Mouse (Mus musculus) activated CD4-positive, CD25-positive, alpha-beta regulatory T cell, adult 4 months (primary cell): ENCODE measurements around the gene E330017A01Rik. TPM values are rescaled to one million over a fixed set of nuclear protein-coding genes. Genes with fewer than 3 reads are reported as not detected.

Source experiments
- ATAC-seq: one replicate; pipeline ENCODE4 v1.8.0; 2017
- polyA plus RNA-seq, 2 experiments: library from polyadenylated mRNA; unstranded; fragments of 100-300 nt; shearing (Covaris generic); gene quantifications; one replicate each; pipeline ENCODE4 v1.2.1; 2017

Gene E330017A01Rik
- polyA plus RNA-seq, 2 experiments from 2014 or later = not detected

DNA sequence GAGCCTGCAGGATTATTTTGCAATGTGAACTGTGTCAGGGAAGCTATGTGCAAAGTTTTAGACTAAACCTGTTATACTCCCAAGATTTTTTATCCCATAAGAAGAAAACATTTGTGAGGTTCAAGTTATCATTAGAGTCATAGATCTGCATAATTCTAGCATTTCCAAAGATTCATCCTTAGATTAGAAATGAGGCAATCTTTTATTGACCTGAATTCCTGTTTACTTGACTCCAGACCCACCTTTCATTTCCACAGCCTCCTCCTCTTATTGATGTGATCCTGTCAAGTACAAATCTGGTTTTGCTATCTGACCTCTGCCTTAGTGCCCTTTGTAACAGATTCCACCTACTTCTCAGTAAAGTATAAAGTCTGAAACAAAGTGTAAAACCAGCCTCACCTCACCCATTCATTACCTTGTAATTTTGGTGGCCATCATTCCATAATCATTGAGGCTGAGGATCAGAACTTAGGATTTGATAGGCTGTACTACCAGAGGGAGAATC, 23.8 kb upstream of the E330017A01Rik start:
- ATAC-seq = no peak

GRCm38 (mm10) chr16:58661826-58662225, 23.3 kb upstream of the E330017A01Rik start:
- ATAC-seq = no peak

GRCm38 (mm10) chr16:58658668-58659067, 20.1 kb upstream of the E330017A01Rik start:
- no peak for ATAC-seq

DNA sequence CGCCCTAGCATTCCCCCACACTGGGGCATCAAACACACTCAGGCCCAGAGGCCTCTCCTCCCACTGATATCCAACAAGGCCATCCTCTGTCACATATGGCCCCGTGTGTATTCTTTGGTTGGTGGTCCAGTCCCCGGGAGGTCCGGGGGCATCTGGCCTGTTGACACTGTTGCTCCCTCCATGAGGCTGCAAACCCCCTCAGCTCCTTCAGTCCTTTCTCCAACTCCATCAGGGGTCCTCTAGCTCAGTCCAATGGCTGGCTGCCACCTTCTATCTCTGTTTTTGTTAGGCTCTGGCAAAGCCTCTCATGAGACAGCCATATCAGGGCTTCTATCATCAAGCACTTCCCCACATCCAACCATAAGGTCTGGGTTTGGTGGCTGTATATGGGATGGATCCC, 18.0 kb upstream of the E330017A01Rik start:
- ATAC-seq = no peak

- no peak for ATAC-seq
Observed at GRCm38 (mm10) chr16:58655751-58656150, 17.2 kb upstream of the E330017A01Rik start.

GRCm38 (mm10) chr16:58649979-58650378, 11.4 kb upstream of the E330017A01Rik start:
- ATAC-seq = no peak

DNA sequence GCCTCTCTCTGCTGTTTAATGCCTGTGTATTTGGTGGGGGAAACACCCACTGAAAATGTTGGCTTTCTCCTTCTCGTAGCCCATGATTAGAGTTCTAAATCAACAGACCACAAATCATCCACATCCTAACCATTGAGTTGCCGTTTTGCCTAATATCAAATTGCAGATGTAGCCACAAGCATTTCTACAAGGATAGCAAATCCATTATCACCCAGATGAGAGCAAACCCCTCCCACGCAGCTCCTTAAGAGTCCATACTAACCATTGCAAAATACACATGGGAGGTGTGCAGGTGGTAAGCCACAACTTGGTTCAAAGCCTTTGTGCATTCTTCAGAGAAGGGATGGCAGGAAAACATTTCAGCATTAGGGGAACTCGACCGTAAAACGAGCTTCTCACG, 523 bp downstream of the E330017A01Rik start:
- no peak for ATAC-seq

DNA sequence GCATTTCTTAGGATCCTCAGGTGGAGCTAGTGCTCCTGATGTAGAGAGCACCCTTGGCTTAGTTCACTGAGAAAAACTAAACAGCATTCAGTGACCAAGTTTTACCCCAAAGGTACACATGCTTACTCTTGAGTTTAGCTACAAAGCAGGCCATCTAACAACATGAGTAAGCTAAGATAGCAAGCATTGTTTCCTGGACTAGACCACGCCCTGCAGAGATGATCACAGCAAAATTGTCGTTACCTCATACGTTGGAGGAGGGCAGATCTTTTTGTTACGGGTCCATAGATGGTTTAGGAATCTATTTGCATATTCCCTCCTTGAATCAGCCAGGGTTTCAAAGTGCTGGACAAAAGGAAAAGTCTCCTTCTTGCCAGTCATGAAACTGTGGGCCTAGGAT, 1.1 kb downstream of the E330017A01Rik start:
- no peak for ATAC-seq

- no peak for ATAC-seq
Observed at GRCm38 (mm10) chr16:58635866-58636265, 2.7 kb downstream of the E330017A01Rik start.

DNA sequence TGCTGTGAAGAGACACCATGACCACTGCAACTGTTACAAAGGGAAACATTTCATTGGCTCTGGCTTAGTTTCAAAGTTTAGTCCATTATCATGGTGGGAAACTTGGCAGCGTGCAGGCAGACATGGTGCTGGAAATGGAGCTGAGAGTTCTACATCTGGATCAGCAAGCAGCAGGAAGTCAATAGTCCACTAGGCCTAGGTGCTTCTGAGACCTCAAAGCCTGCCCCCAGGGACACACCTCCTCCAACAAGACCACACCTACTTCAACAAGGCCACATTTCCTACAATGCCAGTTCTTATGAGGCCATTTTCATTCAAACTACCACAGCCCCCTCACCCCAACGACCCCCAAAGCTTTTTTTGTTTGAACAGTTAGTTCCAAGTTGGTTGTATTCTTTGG, 8.8 kb downstream of the E330017A01Rik start:
- ATAC-seq = no peak

DNA sequence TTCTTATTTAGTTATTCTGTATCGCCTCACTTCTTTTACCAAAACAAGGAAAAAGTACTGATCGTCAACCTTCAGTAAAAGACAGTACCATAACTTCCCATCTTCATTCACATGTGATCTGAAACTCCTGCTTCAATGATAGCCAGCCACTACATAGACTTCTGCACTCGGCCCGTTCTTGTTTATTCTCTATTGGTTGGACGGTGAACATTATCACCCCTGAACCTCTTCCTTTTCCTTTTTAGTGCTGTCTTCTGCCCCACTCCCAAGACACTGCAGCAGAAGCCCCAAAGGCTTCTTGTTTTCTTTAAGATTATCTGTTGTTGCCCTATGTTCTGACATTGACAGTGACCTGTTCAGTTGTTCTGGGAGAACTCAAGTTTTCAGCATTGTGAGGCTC, 9.6 kb downstream of the E330017A01Rik start:
- ATAC-seq = no peak

DNA sequence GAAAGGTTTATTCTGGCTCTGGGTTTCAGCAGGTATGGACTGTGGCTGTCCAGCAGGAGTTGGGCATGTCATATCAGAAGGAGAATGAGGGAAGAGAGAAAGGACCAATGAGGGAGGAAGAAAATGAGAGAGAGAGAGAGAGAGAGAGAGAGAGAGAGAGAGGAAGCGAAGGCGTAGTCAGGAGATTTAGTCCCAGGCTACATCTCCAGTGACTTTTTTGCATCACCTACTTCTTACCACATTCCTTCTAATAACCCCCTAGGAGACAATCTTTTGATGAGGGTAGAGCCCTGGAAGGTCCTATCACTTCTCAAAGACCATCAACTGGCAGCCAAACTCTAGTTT, 10.2 kb downstream of the E330017A01Rik start:
- ATAC-seq = no peak

DNA sequence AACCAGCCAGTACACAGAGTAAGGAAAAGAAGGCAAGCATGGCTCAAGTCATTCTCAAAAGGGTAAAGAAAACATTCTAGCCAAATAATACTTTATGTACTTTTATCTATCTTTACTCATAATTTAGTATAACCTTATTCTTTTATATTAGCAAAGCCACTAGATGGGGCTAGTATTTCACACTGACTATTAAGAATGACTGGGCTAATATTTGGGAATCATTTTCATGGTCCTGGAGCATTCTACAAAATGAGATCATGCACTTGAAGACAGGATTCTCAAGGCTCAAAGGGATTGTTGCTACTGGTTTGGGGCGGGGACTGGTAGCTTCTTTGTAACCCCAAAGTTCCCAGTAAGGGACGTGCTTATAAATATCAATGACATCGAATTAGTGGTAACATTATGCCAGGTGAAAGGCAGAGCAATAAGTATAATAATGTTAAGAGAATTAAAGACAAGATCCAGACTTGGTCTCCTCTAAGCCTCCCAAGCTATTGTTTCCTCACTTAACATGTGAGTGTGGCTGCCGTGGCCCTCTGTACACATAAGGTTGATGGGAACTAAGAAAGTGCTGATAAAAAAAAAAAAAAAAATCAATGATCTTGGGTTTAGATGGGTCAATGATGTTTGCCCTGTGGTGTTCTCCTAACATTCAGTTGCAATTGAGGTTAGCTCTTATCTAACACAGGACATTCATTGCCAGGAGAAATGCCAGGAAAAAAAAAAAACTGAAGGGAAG, 10.8 kb downstream of the E330017A01Rik start:
- ATAC-seq = no peak

DNA sequence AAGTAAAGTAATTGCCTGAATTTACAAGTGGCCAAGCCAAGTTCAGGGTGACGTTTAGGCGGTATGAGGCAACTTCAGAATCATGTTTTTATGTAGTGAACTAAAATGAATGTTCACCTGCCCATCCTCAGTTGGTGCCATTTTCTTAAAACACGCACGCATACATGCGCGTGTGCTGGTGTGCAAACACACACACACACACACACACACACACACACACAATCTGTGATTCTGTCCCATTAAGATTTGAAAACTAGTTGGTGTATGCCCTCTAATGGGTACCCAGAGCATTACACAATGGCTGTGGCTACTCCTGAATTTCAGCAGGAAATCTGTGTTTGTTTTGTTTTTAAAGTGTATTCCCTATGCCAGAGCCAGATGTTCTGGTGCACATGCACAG, 14.6 kb downstream of the E330017A01Rik start:
- ATAC-seq = no peak

DNA sequence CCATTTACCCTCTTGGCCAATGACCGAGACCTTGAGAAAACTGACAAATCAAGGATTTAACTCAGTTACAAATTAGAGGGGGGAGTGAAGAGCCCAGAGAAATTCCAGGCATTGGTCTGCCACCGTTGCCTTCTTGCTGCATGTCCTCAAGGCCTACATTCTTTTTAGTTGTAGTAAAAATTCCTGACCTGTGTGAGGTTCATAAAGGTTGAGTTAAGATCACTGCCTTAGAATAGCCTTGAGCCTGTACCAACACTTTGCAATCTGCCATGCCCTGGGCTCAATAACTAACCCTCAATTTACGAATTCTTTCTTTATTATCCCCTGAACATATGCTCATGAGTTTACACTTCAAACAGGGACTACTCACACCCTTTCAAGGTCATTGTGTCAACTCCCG, 15.4 kb downstream of the E330017A01Rik start:
- ATAC-seq = no peak

DNA sequence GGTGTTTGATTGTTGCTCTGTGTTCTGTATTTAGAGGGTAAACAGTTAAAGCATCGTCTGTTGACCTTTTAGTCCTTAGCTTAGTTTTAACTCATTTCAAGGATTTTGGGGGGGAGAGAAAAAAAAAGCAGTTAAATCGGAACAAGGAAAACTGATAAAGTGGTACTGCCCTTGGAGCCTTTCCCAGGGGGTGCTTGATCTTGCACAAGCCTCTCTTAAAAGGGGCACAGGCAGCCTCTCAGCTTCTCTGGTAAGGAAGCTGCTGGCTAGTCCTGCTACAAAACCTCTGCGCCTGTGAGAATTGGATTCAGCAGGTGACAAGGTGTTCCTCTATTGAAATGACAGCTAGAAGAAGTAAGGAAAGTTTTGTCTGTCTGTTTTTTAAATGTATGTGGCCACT, 16.2 kb downstream of the E330017A01Rik start:
- ATAC-seq = no peak

GRCm38 (mm10) chr16:58617346-58617745, 21.2 kb downstream of the E330017A01Rik start:
- no peak for ATAC-seq

DNA sequence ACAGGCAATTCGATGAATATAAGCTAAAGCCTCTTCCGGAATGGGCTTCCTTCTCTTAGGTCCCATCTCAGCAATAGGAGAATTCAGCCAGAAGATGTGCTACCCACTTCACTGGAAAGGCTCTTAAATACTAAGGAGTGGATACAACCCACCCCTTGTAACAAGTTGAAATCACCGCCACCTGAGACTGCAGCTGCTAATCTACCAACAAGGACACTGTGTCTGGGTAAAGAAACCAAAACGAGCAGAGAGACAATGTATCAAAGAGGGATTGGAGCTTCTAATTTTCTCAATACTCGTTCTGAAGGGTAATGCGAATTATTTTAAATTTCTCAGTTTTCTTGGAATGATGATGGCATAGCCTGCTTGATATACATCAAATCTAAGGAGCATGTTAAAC, 21.7 kb downstream of the E330017A01Rik start, which contains the start of gene Gm813:
Gene Gm813, minus strand, starts transcription at position 101 of the 400 bp plus-strand sequence.
- no peak for ATAC-seq

DNA sequence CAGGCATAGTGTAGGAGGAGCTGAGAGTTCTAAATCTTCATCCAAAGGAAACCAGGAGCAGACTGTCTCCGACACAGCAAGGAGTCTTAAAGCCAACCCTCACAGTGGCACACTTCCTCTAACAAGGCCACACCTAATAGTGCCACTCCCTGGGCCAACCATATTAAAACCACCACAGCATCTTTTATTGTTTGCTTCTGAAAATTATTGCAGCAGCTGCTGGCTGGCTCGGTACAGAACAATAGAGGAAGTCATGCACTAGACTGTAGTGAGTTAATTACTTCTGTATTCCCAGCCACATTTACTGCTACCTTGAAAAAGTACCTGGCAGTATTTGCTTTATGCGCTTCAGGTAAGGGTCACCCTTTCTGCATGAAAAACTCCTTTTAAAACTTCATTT, 25.6 kb downstream of the E330017A01Rik start:
- ATAC-seq = no peak

- ATAC-seq = no peak
Observed at GRCm38 (mm10) chr16:58607101-58607500, 31.4 kb downstream of the E330017A01Rik start.

DNA sequence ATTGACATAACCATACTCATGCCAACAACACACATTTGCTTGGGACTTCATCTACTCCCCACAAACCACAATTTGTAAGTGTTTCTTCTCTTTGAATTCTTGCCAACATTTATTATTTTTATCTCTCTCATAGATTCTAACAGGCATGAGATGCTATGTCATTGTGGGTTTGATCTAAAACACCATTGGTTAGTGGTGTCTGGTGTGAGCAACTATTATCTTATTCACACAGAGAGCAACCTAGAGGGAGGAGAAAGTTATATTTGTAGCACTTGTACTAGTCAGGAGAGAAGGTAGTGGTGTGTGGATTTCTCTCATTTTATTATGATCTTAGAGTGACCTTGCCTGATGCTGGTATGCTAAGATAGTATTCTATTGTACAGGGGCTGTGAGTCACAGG, 33.9 kb downstream of the E330017A01Rik start:
- no peak for ATAC-seq

GRCm38 (mm10) chr16:58603831-58604230, 34.7 kb downstream of the E330017A01Rik start:
- ATAC-seq = no peak

GRCm38 (mm10) chr16:58600846-58601245, 37.7 kb downstream of the E330017A01Rik start:
- no peak for ATAC-seq

DNA sequence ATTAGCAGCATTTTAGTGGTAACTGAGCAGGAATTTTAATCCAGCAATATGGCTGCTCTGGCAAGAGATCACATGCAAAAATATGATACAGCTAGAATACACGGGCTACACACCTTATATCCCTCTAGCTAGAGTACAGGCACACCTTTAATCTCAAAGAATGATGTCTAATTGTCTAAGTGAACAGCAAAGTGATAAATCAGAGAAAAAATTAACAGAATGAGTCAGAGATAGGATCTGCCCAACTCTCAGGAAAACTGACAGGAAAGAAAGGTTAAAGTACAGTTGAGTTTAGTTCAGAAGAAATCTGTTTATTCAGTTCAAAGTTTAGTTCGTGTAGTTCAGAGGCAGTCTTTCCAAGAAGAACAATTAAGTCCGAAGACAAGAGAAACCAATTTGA, 47.2 kb downstream of the E330017A01Rik start:
- ATAC-seq = no peak

DNA sequence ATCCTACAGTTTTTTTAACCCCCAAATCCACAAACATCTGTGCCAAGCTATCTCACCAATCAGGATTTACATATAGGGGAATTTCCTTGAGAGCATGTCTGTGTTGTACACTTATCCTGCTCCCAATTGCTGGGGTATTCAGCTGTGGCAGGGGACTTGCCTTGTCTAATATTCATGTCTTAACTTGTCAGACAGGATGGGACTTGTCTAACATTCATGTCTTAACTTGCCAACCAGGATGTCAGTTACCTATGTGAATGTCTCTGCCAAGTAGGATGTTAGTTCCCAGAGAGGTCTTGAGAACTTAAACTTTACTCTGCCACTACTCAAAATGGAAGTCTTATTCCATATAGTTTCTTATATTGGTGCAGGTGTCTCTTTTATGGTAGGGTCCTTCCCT, 49.1 kb downstream of the E330017A01Rik start:
- ATAC-seq = no peak
